In genomic region chr2:122531290-122531689, GRCm38 (mm10) we compare ENCODE assay signal across 15 mouse cellular contexts. TPM values are rescaled to one million over a fixed set of nuclear protein-coding genes. Genes with fewer than 3 reads are reported as not detected.
A peak's percentile ranks its signal among the peaks of the same experiment; 100 is the strongest.
DNase-seq lines count a peak whose midpoint lies in the region; ATAC-seq and TF ChIP-seq lines count a peak whose summit lies in the region.
"Had no signal": no experiment of that assay in that cellular context is flagged by ENCODE, and none has a peak within 500 bp of the region (broad histone marks: within the 10 kb centered on the region; RNA-seq: fewer than 3 reads in every experiment).

No protein-coding gene starts in this region.

- H3K4me1 ChIP-seq in forebrain, embryonic 15.5 days = peaks cover 16% of the 10 kb centered on the region
- H3K4me1 ChIP-seq in forebrain, embryonic 10.5 days = no peaks in the 10 kb centered on the region
- no peaks in the 10 kb centered on the region; the same call in 1 of the 2 replicates for H3K4me1 ChIP-seq in hindbrain, postnatal 0 days (ENCODE audit: insufficient read depth, low read length)
- H3K4me1 ChIP-seq in neural tube, embryonic 15.5 days = peaks cover 6% of the 10 kb centered on the region
- H3K4me1 ChIP-seq: heart, embryonic 13.5 days; neural tube, embryonic 12.5 days had no signal

- ATAC-seq in forebrain, embryonic 15.5 days (replicated peaks) = peak; percentile 59
- ATAC-seq in hindbrain, postnatal 0 days = peak; percentile 74; the same call in 1 of the 2 replicates
- ATAC-seq in neural tube, embryonic 15.5 days (ENCODE audit: low FRiP score) = peak; percentile 56; the same call in 1 of the 2 replicates
- ATAC-seq: CD4-positive, CD25-positive, alpha-beta regulatory T cell, adult 4 months had no signal

- H3K4me3 ChIP-seq in forebrain, embryonic 15.5 days = no peak overlapping the region
- no peak overlapping the region for H3K4me3 ChIP-seq in forebrain, embryonic 10.5 days
- no peak overlapping the region for H3K4me3 ChIP-seq in hindbrain, postnatal 0 days (ENCODE audit: low read length)
- H3K4me3 ChIP-seq in neural tube, embryonic 15.5 days (replicated peaks) = no peak overlapping the region
- H3K4me3 ChIP-seq: heart, embryonic 13.5 days; neural tube, embryonic 12.5 days had no signal

- no peaks in the 10 kb centered on the region for H3K27me3 ChIP-seq in forebrain, embryonic 15.5 days
- H3K27me3 ChIP-seq in forebrain, embryonic 10.5 days (ENCODE audit: poor library complexity, severe bottlenecking) = no peaks in the 10 kb centered on the region
- no peaks in the 10 kb centered on the region for H3K27me3 ChIP-seq in hindbrain, postnatal 0 days (ENCODE audit: insufficient read depth, low read length)
- H3K27me3 ChIP-seq in neural tube, embryonic 15.5 days (replicated peaks) = no peaks in the 10 kb centered on the region
- H3K27me3 ChIP-seq: heart, embryonic 13.5 days; neural tube, embryonic 12.5 days had no signal

- H3K36me3 ChIP-seq in forebrain, embryonic 15.5 days = no peaks in the 10 kb centered on the region
- no peaks in the 10 kb centered on the region for H3K36me3 ChIP-seq in forebrain, embryonic 10.5 days (replicated peaks)
- H3K36me3 ChIP-seq in hindbrain, postnatal 0 days (ENCODE audit: insufficient read depth, low read length) = no peaks in the 10 kb centered on the region
- H3K36me3 ChIP-seq in neural tube, embryonic 15.5 days = no peaks in the 10 kb centered on the region
- H3K36me3 ChIP-seq: heart, embryonic 13.5 days; neural tube, embryonic 12.5 days had no signal

- no peak for DNase-seq in forebrain, embryonic 10.5 days (ENCODE audit: extremely low spot score, low spot score)
- DNase-seq in right cerebral cortex, adult 18-20 months = peak; percentile 2
- no peak for DNase-seq in right cerebral cortex, adult 2 months (ENCODE audit: low spot score in 2 of 2)
- peak; percentile 77 for DNase-seq in hindbrain, postnatal 0 days (ENCODE audit: low spot score)
- DNase-seq in heart, adult 18-20 months = no peak
- DNase-seq in heart, adult 8-10 months (ENCODE audit: low spot score) = no peak
- DNase-seq: kidney, postnatal 14 days; lung, embryonic 14.5 days had no signal

- no peaks in the 10 kb centered on the region for H3K9me3 ChIP-seq in forebrain, embryonic 15.5 days
- no peaks in the 10 kb centered on the region for H3K9me3 ChIP-seq in forebrain, embryonic 10.5 days
- no peaks in the 10 kb centered on the region for H3K9me3 ChIP-seq in hindbrain, postnatal 0 days (ENCODE audit: low read length)
- no peaks in the 10 kb centered on the region for H3K9me3 ChIP-seq in neural tube, embryonic 15.5 days (replicated peaks)
- H3K9me3 ChIP-seq: heart, embryonic 13.5 days; neural tube, embryonic 12.5 days had no signal

- H3K27ac ChIP-seq in forebrain, embryonic 15.5 days (replicated peaks) = peak overlapping the region; percentile 61
- H3K27ac ChIP-seq in forebrain, embryonic 10.5 days = no peak overlapping the region
- H3K27ac ChIP-seq in hindbrain, postnatal 0 days = peak overlapping the region; percentile 64; the same call in 1 of the 2 replicates
- H3K27ac ChIP-seq in neural tube, embryonic 15.5 days (replicated peaks) = 0 out of 2 replicates have a peak overlapping the region, but pooled peaks have one; percentile 2
- H3K27ac ChIP-seq: heart, embryonic 13.5 days; neural tube, embryonic 12.5 days; stomach, postnatal 0 days had no signal

- TF ChIP-seq CTCF in hindbrain, postnatal 0 days (IDR thresholded peaks at IDR 0.05; ENCODE audit: low read depth) = no peak

- H3K4me2 ChIP-seq in forebrain, embryonic 15.5 days (replicated peaks) = no peak overlapping the region
- peak overlapping the region; percentile 35 for H3K4me2 ChIP-seq in hindbrain, postnatal 0 days (ENCODE audit: low read depth, low read length)
- H3K4me2 ChIP-seq in neural tube, embryonic 15.5 days = no peak overlapping the region
- H3K4me2 ChIP-seq: heart, embryonic 13.5 days; lung, embryonic 14.5 days; neural tube, embryonic 12.5 days had no signal

- H3K9ac ChIP-seq in forebrain, embryonic 15.5 days (replicated peaks) = no peak overlapping the region
- H3K9ac ChIP-seq in hindbrain, postnatal 0 days (replicated peaks; ENCODE audit: low read length) = no peak overlapping the region
- no peak overlapping the region for H3K9ac ChIP-seq in neural tube, embryonic 15.5 days (replicated peaks)
- H3K9ac ChIP-seq: heart, embryonic 13.5 days; lung, embryonic 14.5 days; neural tube, embryonic 12.5 days had no signal

- WGBS in forebrain, embryonic 15.5 days = 61% methylated on average over 7 of the region's 7 CpGs
- 91% methylated on average over 7 of the region's 7 CpGs for WGBS in forebrain, embryonic 10.5 days
- WGBS in hindbrain, postnatal 0 days = 36% methylated on average over 7 of the region's 7 CpGs
- 61% methylated on average over 7 of the region's 7 CpGs for WGBS in neural tube, embryonic 15.5 days

RNA-seq across cellular contexts. Expression of gene Gm14085, which starts 46.5 kb away (rescaled TPM):
- polyA plus RNA-seq in forebrain, embryonic 15.5 days (2015; fragmentation: Nextera tagmentation; extraction: Ambion mirVana) = not detected in 2 replicates
- polyA plus RNA-seq in forebrain, embryonic 10.5 days (2016; fragmentation: Nextera tagmentation; extraction: Ambion mirVana) = not detected in 2 replicates
- not detected in 2 replicates for total RNA-seq in hindbrain, postnatal 0 days (2014; rRNA removed)
- not detected in 2 replicates for polyA plus RNA-seq in hindbrain, postnatal 0 days (2015; fragmentation: Nextera tagmentation; extraction: Ambion mirVana)
- polyA plus RNA-seq in neural tube, embryonic 15.5 days (2015; fragmentation: Nextera tagmentation; extraction: Ambion mirVana) = not detected in 2 replicates
- total RNA-seq in heart, adult 18-20 months (2021) = under 1 TPM; 0.72 TPM
- under 1 TPM; 0.34 to 0.72 (median 0.61) TPM for total RNA-seq in heart, adult 8-10 months (2022)
- polyA plus RNA-seq: heart, embryonic 13.5 days; limb, embryonic 14.5 days; lung, embryonic 14.5 days; neural tube, embryonic 12.5 days; stomach, postnatal 0 days had no signal

Comparison
In these comparisons a context has a peak if more than half of its experiments do, and no peak if none do; other contexts are left out.
1. DNase-seq: peak in right cerebral cortex, adult 18-20 months (single experiment) and hindbrain, postnatal 0 days (single experiment); none in forebrain, embryonic 10.5 days (single experiment), right cerebral cortex, adult 2 months (0 of 2), heart, adult 18-20 months (0 of 2) and heart, adult 8-10 months (single experiment).
2. Peak in every context shown above with its lines, with median percentiles within 50 percentile points of each other: ATAC-seq.